Mouse (Mus musculus) stomach, postnatal 0 days (tissue): ENCODE measurements around the gene Mfsd14a.

Source experiments
- CTCF ChIP-seq: IDR thresholded peaks from 2 replicates; pipeline ENCODE4 v1.5.1; 2016; ENCODE audit warnings: antibody characterized with exemption, low read depth, mild to moderate bottlenecking, moderate library complexity
- EP300 ChIP-seq: optimal IDR thresholded peaks from 2 replicates; pipeline ENCODE3; 2016; ENCODE audit warnings: antibody characterized with exemption

GRCm38 (mm10) chr3:116652033-116652446, 10.4 kb downstream of the Mfsd14a start:
- TF ChIP-seq CTCF (no peak), EP300 (no peak)
